Mouse (Mus musculus) gastrocnemius, postnatal 36 days (tissue): ENCODE measurements around the gene Kcnip3. TPM values are rescaled to one million over a fixed set of nuclear protein-coding genes. Genes with fewer than 3 reads are reported as not detected.

Experiments
- DNase-seq, 2 experiments: peaks; one replicate each; pipeline ENCODE4 v3.0.0; 2022
- intact Hi-C: fragments of 180-260 bp; cut with DNase I; formaldehyde crosslinking; loops from one replicate; pipeline ENCODE4 v1.15.1; 2025
- total RNA-seq, 2 experiments: library from RNA; stranded (reverse); gene quantifications; 2 replicates each; pipeline ENCODE4 v1.2.3; 2021

Gene Kcnip3
- total RNA-seq, 2 experiments from 2014 or later, result 0.18 to 0.49 TPM

GRCm38 (mm10) chr2:127418266-127418970 lies 103.5 kb downstream of the Kcnip3 start:
- intact Hi-C loops, result no loop called here
- no peak for DNase-seq

DNA sequence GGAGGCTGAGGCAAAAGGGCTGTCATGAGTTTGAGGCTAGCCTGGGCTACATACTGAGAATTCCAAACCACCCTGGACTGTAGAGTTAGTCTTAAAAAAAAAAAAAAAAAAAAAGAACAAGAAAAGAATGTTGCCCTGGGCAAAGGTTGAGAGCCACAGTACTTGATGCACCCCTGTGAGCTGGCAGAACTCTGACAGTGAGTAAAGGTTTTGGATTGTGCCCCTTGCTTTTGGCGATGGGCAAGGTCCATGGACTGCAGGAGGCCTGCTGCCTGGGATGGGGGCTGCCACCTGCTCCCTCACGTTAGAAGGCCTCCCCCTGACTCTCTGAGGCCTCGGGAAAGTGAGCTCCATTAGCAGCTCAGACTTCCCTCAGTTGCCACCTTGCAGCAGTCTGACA lies 105.2 kb downstream of the Kcnip3 start:
- no peak for DNase-seq
- intact Hi-C loops, result no loop called here

GRCm38 (mm10) chr2:127415806-127416205 lies 106.1 kb downstream of the Kcnip3 start:
- no peak for DNase-seq
- intact Hi-C loops, result no loop called here

DNA sequence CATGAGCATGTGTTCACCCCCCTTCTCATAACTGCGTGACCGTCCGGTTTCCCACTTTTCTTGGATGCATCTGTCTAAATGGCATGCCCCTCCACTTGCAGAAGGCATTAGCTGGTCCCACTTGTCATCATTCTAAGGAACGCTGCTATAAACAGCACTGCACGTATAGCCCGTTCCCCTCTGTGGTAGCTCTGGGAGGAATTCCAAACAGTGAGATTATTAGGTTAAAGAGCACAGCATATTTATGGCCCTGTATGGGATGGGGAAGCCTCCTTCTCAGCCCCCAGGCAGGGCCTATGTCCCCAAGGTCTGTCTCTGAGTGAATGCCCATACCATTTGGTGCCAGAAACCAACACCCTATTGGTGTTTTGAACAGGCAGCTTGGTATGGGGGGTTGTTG lies 110.8 kb downstream of the Kcnip3 start:
- intact Hi-C loops, result no loop called here
- no peak for DNase-seq

Other genes with a start within 250 kb of the Kcnip3 start
- gene Dusp2, start 185.9 kb downstream of the Kcnip3 start, total RNA-seq, result 1 to 10 TPM in 1 of 2 experiments, under 1 TPM in 1; 0.72 to 1.3 TPM
- gene Astl, start 183.5 kb downstream of the Kcnip3 start, total RNA-seq, result not detected
- gene Adra2b, start 158.9 kb downstream of the Kcnip3 start, total RNA-seq, result under 1 TPM; 0.48 to 0.86 TPM
- not detected for gene Gpat2, start 96.9 kb downstream of the Kcnip3 start, total RNA-seq
- gene Fahd2a, start 77.5 kb downstream of the Kcnip3 start, total RNA-seq, result 10 to 100 TPM; 22.0 to 22.7 TPM
- not detected for gene Prom2, start 19.4 kb upstream of the Kcnip3 start, total RNA-seq
- 1 to 10 TPM; 2.1 TPM for gene Zfp661, start 65.0 kb upstream of the Kcnip3 start, total RNA-seq
- 10 to 100 TPM; 81.4 to 91.4 TPM for gene Mrps5, start 65.1 kb upstream of the Kcnip3 start, total RNA-seq
- gene Mal, start 134.6 kb upstream of the Kcnip3 start, total RNA-seq, result 1 to 10 TPM; 1.6 to 4.4 TPM
- 1 to 10 TPM; 1.7 to 2.3 TPM for gene Mall, start 207.8 kb upstream of the Kcnip3 start, total RNA-seq